Mouse (Mus musculus): Measurements from ENCODE around the gene Ubp1.

DNA sequence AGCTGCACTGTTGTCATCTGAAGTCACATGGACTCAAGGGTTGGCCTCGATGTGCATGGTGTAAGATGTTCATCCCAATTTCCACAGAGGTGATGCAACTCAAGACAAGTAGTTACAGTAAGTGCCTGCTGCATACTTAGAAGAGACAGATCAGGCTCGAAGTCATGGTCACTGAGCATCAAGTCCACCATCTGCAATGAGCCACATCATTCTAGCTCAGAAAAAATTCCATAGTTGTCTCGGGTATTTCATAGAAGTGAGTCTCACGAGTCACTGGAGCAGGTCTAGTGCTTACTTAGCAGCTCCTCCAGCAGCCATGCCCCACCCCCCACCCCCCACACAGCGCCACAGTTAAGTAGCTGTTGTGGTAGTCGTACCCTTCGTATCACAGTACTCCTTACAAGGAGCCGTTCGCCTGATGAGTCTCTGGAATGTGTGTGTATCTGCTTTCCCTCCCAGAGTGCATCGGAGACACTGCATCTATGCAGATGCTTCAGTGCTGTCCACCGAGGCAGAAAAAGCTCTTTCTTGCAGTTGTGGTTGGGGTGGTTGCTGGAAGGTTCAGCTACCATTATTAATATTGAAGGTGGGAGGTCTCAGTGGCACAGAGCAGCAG lies 46.6 kb downstream of the Ubp1 start:
- TF ChIP-seq CTCF (IDR thresholded peaks at IDR 0.05) (no peak), EP300 (IDR thresholded peaks at IDR 0.05) (no peak)

Data from lung, postnatal 0 days (tissue).